Mouse (Mus musculus) stomach, embryonic 16.5 days (tissue): ENCODE measurements around the gene Gm49369. TPM values are rescaled to one million over a fixed set of nuclear protein-coding genes. Genes with fewer than 3 reads are reported as not detected.

ENCODE experiments used
- ATAC-seq: fragments of 200-750 bp; cut with Nextera tagmentation; 2 replicates; pipeline ENCODE4 v1.8.0; 2017; ENCODE audit warnings: moderate number of reproducible peaks, moderate TSS enrichment; ENCODE audit not compliant: insufficient read depth, low FRiP score
- H3K27ac ChIP-seq: fragments of 300-500 bp; sonication (generic); 2 replicates; pipeline ENCODE4 v1.5.1; 2014; ENCODE audit warnings: low read length
- H3K27me3 ChIP-seq: fragments of 300-500 bp; sonication (generic); 2 replicates; pipeline ENCODE4 v1.6.1; 2014; ENCODE audit warnings: low read length, control low read depth, mixed read lengths; ENCODE audit not compliant: control insufficient read depth, insufficient read depth
- H3K36me3 ChIP-seq: fragments of 300-500 bp; sonication (generic); 2 replicates; pipeline ENCODE4 v1.6.1; 2014; ENCODE audit warnings: low read length; ENCODE audit not compliant: control insufficient read depth, insufficient read depth
- H3K4me1 ChIP-seq: fragments of 300-500 bp; sonication (generic); 2 replicates; pipeline ENCODE4 v1.6.1; 2014; ENCODE audit warnings: low read length, control low read depth, mixed read lengths; ENCODE audit not compliant: control insufficient read depth, insufficient read depth
- H3K4me2 ChIP-seq: fragments of 300-500 bp; sonication (generic); 2 replicates; pipeline ENCODE4 v1.6.1; 2014; ENCODE audit warnings: low read depth, low read length, mixed read lengths
- H3K4me3 ChIP-seq: fragments of 300-500 bp; sonication (generic); replicated peaks from 2 replicates; pipeline ENCODE4 v1.5.1; 2014; ENCODE audit warnings: mild to moderate bottlenecking, low read length
- H3K9ac ChIP-seq: fragments of 300-500 bp; sonication (generic); 2 replicates; pipeline ENCODE4 v1.6.1; 2014; ENCODE audit warnings: low read length
- H3K9me3 ChIP-seq: fragments of 300-500 bp; sonication (generic); replicated peaks from 2 replicates; pipeline ENCODE4 v1.6.1; 2016; ENCODE audit warnings: low read length, control low read depth; ENCODE audit not compliant: control insufficient read depth
- WGBS: fragments of 180-500 bp; shearing (Covaris S2); extraction: QIAGEN DNeasy Blood & Tissue Kit; methylation state at CpG from one replicate; pipeline ENCODE4 v1.1.7; 2014; 5-methylcytosine and 5-hydroxymethylcytosine counted together
- polyA plus RNA-seq: library from polyadenylated mRNA; unstranded; fragments of >200 nt; fragmentation: Nextera tagmentation; extraction: Ambion mirVana; gene quantifications from 2 replicates; pipeline ENCODE4 v1.2.1, GENCODE M21; 2015

Gm49369 gene
- polyA plus RNA-seq, 1 experiment from 2014 or later: not detected

DNA sequence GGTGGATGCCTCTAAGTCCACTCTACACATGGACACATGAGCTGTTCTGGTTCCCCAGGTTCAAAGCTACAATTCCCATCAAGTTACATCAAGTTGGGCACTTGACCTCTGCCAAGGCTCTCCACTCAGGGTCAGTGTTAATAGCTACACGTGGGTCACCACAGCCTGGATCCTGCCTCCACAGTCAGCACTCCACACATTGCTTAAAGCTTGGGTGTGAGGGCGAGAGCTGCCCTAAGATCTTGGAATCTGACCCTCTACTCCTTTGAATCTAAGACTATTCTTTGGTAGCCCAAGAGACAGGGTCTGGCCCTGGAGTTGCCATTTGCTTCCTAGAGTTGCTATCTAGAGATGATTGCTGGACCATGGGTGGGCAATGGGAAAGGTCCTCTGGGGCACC lies 6.3 kb upstream of the Gm49369 start:
- no peaks in the 10 kb centered on the region for H3K9me3 ChIP-seq
- H3K4me2 ChIP-seq: no peak overlapping the region
- H3K4me1 ChIP-seq: peaks cover 20% of the 10 kb centered on the region
- H3K4me3 ChIP-seq: no peak overlapping the region
- H3K27ac ChIP-seq: no peak overlapping the region
- no peak for ATAC-seq
- no peaks in the 10 kb centered on the region for H3K27me3 ChIP-seq
- 90% methylated on average over 2 of the region's 2 CpGs for WGBS
- H3K9ac ChIP-seq: no peak overlapping the region
- H3K36me3 ChIP-seq: peaks cover 1% of the 10 kb centered on the region; the same call in 1 of the 2 replicates

DNA sequence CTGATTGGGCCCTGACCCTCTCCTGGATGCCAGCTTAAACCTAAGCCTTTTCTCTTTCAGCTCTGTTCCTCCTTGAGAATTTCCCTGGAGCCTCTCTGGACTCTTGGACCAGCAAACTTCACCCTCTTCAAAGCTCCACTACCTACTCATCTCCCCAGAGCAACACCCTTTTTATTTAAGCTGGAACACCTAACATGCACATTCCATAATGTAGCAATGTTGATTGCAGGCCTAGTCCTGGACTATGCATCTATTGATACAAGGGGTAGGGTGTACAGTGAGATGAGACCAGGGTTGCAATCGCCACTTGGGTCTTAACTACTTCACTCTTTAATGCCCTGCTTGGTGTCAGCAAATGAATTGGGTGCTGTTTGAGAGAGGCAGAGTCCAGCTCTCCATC lies 5.7 kb upstream of the Gm49369 start:
- 93% methylated on average over 1 of the region's 1 CpGs for WGBS
- H3K36me3 ChIP-seq: peaks cover 6% of the 10 kb centered on the region
- no peaks in the 10 kb centered on the region for H3K9me3 ChIP-seq
- peak overlapping the region; percentile 87 for H3K27ac ChIP-seq
- no peaks in the 10 kb centered on the region for H3K27me3 ChIP-seq
- ATAC-seq: peak; percentile 5; the same call in 1 of the 2 replicates
- peak overlapping the region; percentile 27 for H3K9ac ChIP-seq
- peak overlapping the region; percentile 95 for H3K4me2 ChIP-seq
- peaks cover 20% of the 10 kb centered on the region for H3K4me1 ChIP-seq
- peak overlapping the region; percentile 92 for H3K4me3 ChIP-seq

DNA sequence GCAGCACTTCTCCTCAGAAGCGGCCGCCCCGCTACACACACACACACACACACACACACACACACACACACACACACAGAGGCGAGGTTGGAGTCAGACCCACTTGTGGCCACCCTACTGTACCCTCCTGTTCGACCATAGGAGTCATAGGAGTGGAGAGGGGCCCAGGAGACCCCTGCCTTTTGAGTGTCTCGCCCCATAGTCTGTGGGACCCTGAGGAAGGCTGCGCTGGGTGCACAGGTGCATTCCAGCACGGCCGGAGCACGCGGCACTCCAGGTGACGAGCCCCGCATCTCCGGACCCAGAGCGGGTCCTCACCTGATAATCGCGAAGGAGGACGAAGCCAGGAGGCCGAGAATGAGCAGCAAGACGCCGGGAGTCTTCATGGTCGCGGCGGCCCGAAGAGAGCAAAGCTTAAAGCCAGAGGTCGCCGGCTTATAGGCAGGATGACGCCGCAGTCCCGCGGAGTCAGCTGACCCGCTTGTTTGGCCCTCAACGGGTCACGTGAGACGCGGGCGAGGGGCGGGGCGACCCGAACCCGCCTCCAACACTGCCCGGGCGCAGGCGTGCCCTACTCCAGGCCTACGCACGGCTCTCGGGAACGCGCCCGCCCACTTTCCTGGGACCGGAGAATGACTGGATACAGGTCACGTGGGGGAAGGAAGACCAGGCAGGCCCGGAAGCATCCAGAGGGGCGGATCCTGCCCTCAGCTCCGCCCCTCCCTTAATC lies 5.1 kb upstream of the Gm49369 start, which contains the start of gene Ctsd:
TSS of gene Ctsd (minus strand) at position 620 of the 730 bp plus-strand sequence.
- ATAC-seq: peak; percentile 98
- Histone ChIP-seq H3K36me3 (peaks cover 13% of the 10 kb centered on the region), H3K9me3 (no peaks in the 10 kb centered on the region), H3K4me1 (peaks cover 20% of the 10 kb centered on the region), H3K9ac (peak within 1 kb of the TSS; percentile 91), H3K27ac (peak within 1 kb of the TSS; percentile 87), H3K27me3 (no peaks in the 10 kb centered on the region), H3K4me3 (peak within 1 kb of the TSS; percentile 92), H3K4me2 (peak within 1 kb of the TSS; percentile 95)
- under 1% methylated on average over 55 of the region's 55 CpGs for WGBS

DNA sequence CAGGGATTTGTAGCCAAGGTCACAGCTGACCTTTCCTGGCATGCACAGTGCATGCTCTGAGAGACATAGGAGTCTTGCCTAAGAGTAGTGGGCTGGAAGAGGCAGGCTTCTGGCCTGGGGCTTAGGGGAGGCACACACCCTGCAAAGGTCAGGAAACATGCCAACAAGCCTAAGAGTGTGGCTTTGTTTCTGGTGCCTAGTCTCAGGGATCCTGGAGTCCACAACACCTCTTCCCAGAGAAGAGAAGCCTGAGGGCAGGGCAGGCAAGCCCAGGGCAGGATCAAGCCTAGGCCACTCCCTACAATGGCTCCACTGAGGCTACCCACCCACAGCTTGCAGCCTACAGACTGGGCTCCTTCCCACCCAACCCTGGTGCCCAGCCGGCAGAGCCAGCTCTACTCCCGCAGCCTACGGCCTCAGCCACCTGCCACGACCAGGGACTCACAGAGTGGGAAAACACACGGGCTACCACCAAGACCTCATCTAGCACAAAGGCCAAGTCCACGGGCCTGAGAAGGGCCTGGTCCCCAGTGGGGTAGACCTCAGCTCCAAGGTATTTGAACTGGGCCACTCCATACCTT lies 4.2 kb upstream of the Gm49369 start:
- Histone ChIP-seq H3K4me3 (peak overlapping the region; percentile 92), H3K4me1 (peaks cover 20% of the 10 kb centered on the region), H3K9ac (peak overlapping the region; percentile 91), H3K36me3 (peaks cover 17% of the 10 kb centered on the region), H3K9me3 (no peaks in the 10 kb centered on the region), H3K4me2 (peak overlapping the region; percentile 95), H3K27ac (peak overlapping the region; percentile 87), H3K27me3 (no peaks in the 10 kb centered on the region)
- no peak for ATAC-seq
- 44% methylated on average over 6 of the region's 6 CpGs for WGBS

DNA sequence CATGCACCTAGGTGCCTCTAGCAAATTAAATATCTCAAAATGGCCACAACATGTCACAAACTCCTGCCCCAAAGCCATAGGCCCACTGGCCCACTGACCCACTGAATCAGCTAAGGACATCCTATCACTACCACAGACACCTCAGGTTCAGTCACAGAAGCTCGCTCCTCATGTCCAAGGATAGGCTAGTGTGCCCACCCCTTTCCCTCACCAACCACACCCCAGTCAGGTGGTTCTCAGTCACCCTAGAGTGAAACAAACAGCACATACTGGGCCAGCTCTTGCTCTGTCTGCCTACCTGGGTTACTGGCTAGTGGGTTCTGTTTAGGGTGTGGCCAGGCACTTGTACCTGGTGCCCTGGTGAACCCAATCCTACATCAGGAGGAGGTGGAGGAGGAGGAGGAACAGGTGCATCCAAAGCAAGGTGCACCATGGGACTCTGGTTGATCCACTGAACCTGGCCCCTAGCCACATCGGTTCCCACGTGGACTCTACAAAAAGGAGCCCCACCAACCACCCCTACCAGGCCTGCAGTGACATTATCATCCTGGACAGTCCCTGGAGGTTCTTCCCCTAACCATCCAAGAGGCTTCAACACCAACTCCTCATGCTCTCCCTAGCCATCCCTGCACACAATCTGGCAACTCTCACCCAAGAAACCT lies 3.4 kb upstream of the Gm49369 start:
- Histone ChIP-seq H3K36me3 (peaks cover 24% of the 10 kb centered on the region), H3K4me3 (peak overlapping the region; percentile 92), H3K4me2 (peak overlapping the region; percentile 95), H3K9me3 (no peaks in the 10 kb centered on the region), H3K9ac (peak overlapping the region; percentile 91), H3K4me1 (peaks cover 20% of the 10 kb centered on the region), H3K27me3 (no peaks in the 10 kb centered on the region), H3K27ac (no peak overlapping the region)
- no peak for ATAC-seq
- 80% methylated on average over 3 of the region's 3 CpGs for whole genome bisulfite sequencing

DNA sequence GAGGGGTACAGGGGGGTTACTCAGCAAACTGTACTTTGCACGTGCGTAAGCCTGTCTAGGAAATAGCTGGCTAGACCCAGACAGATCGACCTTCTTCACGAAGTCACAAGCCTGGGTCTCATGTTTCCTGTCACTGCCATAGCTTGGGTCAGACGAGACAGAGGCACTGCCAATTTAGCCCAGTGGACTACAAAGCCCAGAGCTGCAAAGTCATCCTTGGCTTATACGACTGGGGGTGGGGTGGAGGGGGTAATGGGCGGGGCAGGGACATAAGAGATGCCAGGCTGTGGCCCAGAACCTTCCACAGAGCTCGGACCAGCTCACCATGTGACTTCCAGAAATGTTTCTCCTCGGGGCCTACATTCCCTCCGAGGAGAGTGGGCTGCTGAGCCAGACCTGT lies 1.8 kb upstream of the Gm49369 start:
- Histone ChIP-seq H3K4me3 (no peak overlapping the region), H3K27ac (no peak overlapping the region), H3K27me3 (no peaks in the 10 kb centered on the region), H3K4me1 (peaks cover 20% of the 10 kb centered on the region), H3K9ac (no peak overlapping the region), H3K36me3 (peaks cover 29% of the 10 kb centered on the region), H3K9me3 (no peaks in the 10 kb centered on the region), H3K4me2 (no peak overlapping the region)
- no peak for ATAC-seq
- WGBS: 79% methylated on average over 10 of the region's 10 CpGs

DNA sequence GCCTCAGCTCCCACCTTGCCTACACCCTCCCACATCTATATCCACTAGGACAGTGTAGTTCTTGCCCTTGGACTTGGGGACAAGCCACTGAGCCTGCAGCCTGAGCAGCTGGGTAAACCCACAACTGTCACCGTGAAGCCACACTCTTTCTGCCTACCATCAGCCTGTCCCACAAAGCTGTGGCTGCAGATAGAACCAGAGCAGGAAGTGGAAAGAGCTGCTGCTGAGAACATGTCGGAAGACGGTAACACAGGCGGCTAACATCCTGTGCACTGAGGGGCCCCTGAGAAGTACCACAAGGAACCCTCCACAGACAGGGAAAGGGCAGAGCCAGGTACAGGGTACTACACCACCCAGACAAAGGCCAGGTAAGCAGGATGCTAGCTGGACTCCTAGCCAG lies 1.3 kb downstream of the Gm49369 start:
- no peak overlapping the region for H3K27ac ChIP-seq
- no peak for ATAC-seq
- no peak overlapping the region for H3K4me2 ChIP-seq
- H3K9me3 ChIP-seq: no peaks in the 10 kb centered on the region
- peaks cover 39% of the 10 kb centered on the region for H3K36me3 ChIP-seq
- no peaks in the 10 kb centered on the region for H3K27me3 ChIP-seq
- no peak overlapping the region for H3K4me3 ChIP-seq
- WGBS: 80% methylated on average over 4 of the region's 4 CpGs
- H3K4me1 ChIP-seq: peaks cover 6% of the 10 kb centered on the region
- H3K9ac ChIP-seq: no peak overlapping the region

DNA sequence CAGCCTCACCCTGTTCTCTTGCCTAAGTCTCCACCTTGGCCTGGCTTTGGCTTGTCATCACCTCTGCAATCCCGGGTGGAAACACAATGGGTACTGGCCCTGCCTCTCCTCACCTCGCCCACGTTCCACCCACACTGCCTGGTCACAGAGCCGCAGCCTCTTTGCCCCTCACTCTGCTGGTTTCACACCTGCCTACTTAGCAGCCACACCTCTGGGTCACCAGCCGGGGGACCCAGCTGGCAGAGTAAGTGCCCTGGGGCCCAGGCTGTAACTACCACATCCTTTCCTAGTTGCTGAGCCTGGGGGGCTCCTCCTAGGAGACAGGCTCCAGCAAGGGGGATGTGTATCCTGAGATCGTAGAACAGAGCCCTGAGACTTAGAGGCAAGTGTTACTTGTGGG lies 3.3 kb downstream of the Gm49369 start:
- Histone ChIP-seq H3K27ac (no peak overlapping the region), H3K4me1 (no peaks in the 10 kb centered on the region), H3K4me2 (no peak overlapping the region), H3K27me3 (no peaks in the 10 kb centered on the region), H3K4me3 (no peak overlapping the region), H3K9me3 (no peaks in the 10 kb centered on the region), H3K36me3 (peaks cover 39% of the 10 kb centered on the region), H3K9ac (no peak overlapping the region)
- 67% methylated on average over 6 of the region's 6 CpGs for WGBS
- ATAC-seq: no peak
